Mouse (Mus musculus) stomach, postnatal 0 days (tissue): ENCODE measurements at regions not wholly inside any gene's neighbourhood (a gene's known extent, or its start where the extent isn't known, plus 50 kb on each side); places are given as distances from the start of the nearest gene placed in this dataset.

Experiments used
- ATAC-seq: fragments of 200-750 bp; cut with Nextera tagmentation; 2 replicates; pipeline ENCODE4 v1.8.0; 2017; ENCODE audit not compliant: low FRiP score, low TSS enrichment
- DNase-seq: peaks from one replicate; pipeline ENCODE4 v3.0.0-alpha.2; 2016; ENCODE audit warnings: low spot score
- H3K27ac ChIP-seq: fragments of 300-500 bp; sonication (generic); replicated peaks from 2 replicates; pipeline ENCODE4 v1.5.1; 2014; ENCODE audit warnings: mild to moderate bottlenecking, control low read depth
- H3K27me3 ChIP-seq: fragments of 300-500 bp; sonication (generic); 2 replicates; pipeline ENCODE4 v1.6.1; 2014; ENCODE audit warnings: low read length; ENCODE audit not compliant: control insufficient read depth, insufficient read depth
- H3K36me3 ChIP-seq: fragments of 300-500 bp; sonication (generic); 2 replicates; pipeline ENCODE4 v1.6.1; 2014; ENCODE audit warnings: low read length, mixed read lengths; ENCODE audit not compliant: control insufficient read depth, insufficient read depth
- H3K4me1 ChIP-seq: fragments of 300-500 bp; sonication (generic); replicated peaks from 2 replicates; pipeline ENCODE4 v1.6.1; 2014; ENCODE audit warnings: antibody characterized with exemption; ENCODE audit not compliant: control insufficient read depth, insufficient read depth
- H3K4me2 ChIP-seq: fragments of 300-500 bp; sonication (generic); replicated peaks from 2 replicates; pipeline ENCODE4 v1.6.1; 2014; ENCODE audit warnings: low read depth, mild to moderate bottlenecking, control low read depth, moderate library complexity
- H3K4me3 ChIP-seq: fragments of 300-500 bp; sonication (generic); 2 replicates; pipeline ENCODE4 v1.5.1; 2014; ENCODE audit warnings: low read depth, low read length, control low read depth
- H3K9ac ChIP-seq: fragments of 300-500 bp; sonication (generic); 2 replicates; pipeline ENCODE4 v1.6.1; 2014; ENCODE audit warnings: mild to moderate bottlenecking, low read length, control low read depth, mixed read lengths
- H3K9me3 ChIP-seq: fragments of 300-500 bp; sonication (generic); 2 replicates; pipeline ENCODE4 v1.6.1; 2016; ENCODE audit warnings: low read length; ENCODE audit not compliant: control insufficient read depth
- CTCF ChIP-seq: IDR thresholded peaks from 2 replicates; pipeline ENCODE4 v1.5.1; 2016; ENCODE audit warnings: antibody characterized with exemption, low read depth, mild to moderate bottlenecking, moderate library complexity
- EP300 ChIP-seq: optimal IDR thresholded peaks from 2 replicates; pipeline ENCODE3; 2016; ENCODE audit warnings: antibody characterized with exemption
- WGBS: fragments of 180-500 bp; shearing (Covaris S2); extraction: QIAGEN DNeasy Blood & Tissue Kit; methylation state at CpG from one replicate; pipeline ENCODE4 v1.1.7; 2014; 5-methylcytosine and 5-hydroxymethylcytosine counted together

- WGBS, result 80% methylated on average over 2 of the region's 2 CpGs
- TF ChIP-seq EP300 (no peak), CTCF (no peak)
- Histone ChIP-seq H3K4me2 (no peak overlapping the region), H3K4me1 (no peaks in the 10 kb centered on the region), H3K27ac (no peak overlapping the region), H3K36me3 (no peaks in the 10 kb centered on the region), H3K9me3 (no peaks in the 10 kb centered on the region), H3K4me3 (no peak overlapping the region), H3K27me3 (no peaks in the 10 kb centered on the region), H3K9ac (no peak overlapping the region)
- ATAC-seq (no peak), DNase-seq (no peak)
Observed at GRCm38 (mm10) chr14:71229955-71230354, 630.3 kb upstream of the Fam160b2 start.

- no peak for DNase-seq
- H3K4me2 ChIP-seq, result no peak overlapping the region
- no peak for TF ChIP-seq CTCF
- TF ChIP-seq EP300, result no peak
- H3K4me1 ChIP-seq, result no peaks in the 10 kb centered on the region
- no peaks in the 10 kb centered on the region for H3K9me3 ChIP-seq
- no peaks in the 10 kb centered on the region for H3K27me3 ChIP-seq
- no peaks in the 10 kb centered on the region for H3K36me3 ChIP-seq
- no peak overlapping the region for H3K27ac ChIP-seq
- 67% methylated on average over 8 of the region's 8 CpGs for WGBS
- H3K4me3 ChIP-seq, result no peak overlapping the region
- ATAC-seq, result no peak
- H3K9ac ChIP-seq, result no peak overlapping the region
Observed at GRCm38 (mm10) chr14:71228894-71229446, 629.3 kb upstream of the Fam160b2 start.

- WGBS, result 76% methylated on average over 1 of the region's 1 CpGs
- DNase-seq, result no peak
Observed at GRCm38 (mm10) chr14:71217041-71217440, 617.4 kb upstream of the Fam160b2 start.

GRCm38 (mm10) chr14:71211359-71211978 lies 611.8 kb upstream of the Fam160b2 start:
- H3K9ac ChIP-seq, result no peak overlapping the region
- H3K27me3 ChIP-seq, result no peaks in the 10 kb centered on the region
- H3K36me3 ChIP-seq, result no peaks in the 10 kb centered on the region
- H3K9me3 ChIP-seq, result no peaks in the 10 kb centered on the region
- no peak for TF ChIP-seq EP300
- TF ChIP-seq CTCF, result no peak
- no peak for DNase-seq
- WGBS, result 89% methylated on average over 3 of the region's 3 CpGs
- H3K4me2 ChIP-seq, result no peak overlapping the region
- no peak for ATAC-seq
- H3K27ac ChIP-seq, result no peak overlapping the region
- no peaks in the 10 kb centered on the region for H3K4me1 ChIP-seq
- H3K4me3 ChIP-seq, result no peak overlapping the region

More at GRCm38 (mm10) chr14:71217041-71217440, 617.4 kb upstream of the Fam160b2 start:
- no peaks in the 10 kb centered on the region for H3K4me1 ChIP-seq
- no peak overlapping the region for H3K27ac ChIP-seq
- no peak overlapping the region for H3K4me2 ChIP-seq
- no peaks in the 10 kb centered on the region for H3K27me3 ChIP-seq
- H3K36me3 ChIP-seq, result no peaks in the 10 kb centered on the region
- no peak for ATAC-seq
- TF ChIP-seq EP300, result no peak
- no peak for TF ChIP-seq CTCF
- H3K9me3 ChIP-seq, result no peaks in the 10 kb centered on the region
- H3K9ac ChIP-seq, result no peak overlapping the region
- H3K4me3 ChIP-seq, result no peak overlapping the region

- 66% methylated on average over 6 of the region's 6 CpGs for WGBS
- Histone ChIP-seq H3K4me3 (no peak overlapping the region), H3K4me2 (no peak overlapping the region), H3K27me3 (no peaks in the 10 kb centered on the region), H3K4me1 (no peaks in the 10 kb centered on the region), H3K9ac (no peak overlapping the region), H3K27ac (no peak overlapping the region), H3K9me3 (no peaks in the 10 kb centered on the region), H3K36me3 (no peaks in the 10 kb centered on the region)
- no peak for ATAC-seq
- DNase-seq, result no peak
- TF ChIP-seq CTCF, result no peak
- no peak for TF ChIP-seq EP300
Observed at GRCm38 (mm10) chr14:71203459-71203858, 603.8 kb upstream of the Fam160b2 start.

- Histone ChIP-seq H3K4me2 (no peak overlapping the region), H3K27me3 (no peaks in the 10 kb centered on the region), H3K4me3 (no peak overlapping the region), H3K36me3 (no peaks in the 10 kb centered on the region), H3K4me1 (no peaks in the 10 kb centered on the region), H3K27ac (no peak overlapping the region), H3K9ac (no peak overlapping the region), H3K9me3 (no peaks in the 10 kb centered on the region)
- TF ChIP-seq CTCF (no peak), EP300 (no peak)
- DNase-seq (no peak), ATAC-seq (no peak)
- 97% methylated on average over 1 of the region's 1 CpGs for WGBS
Observed at GRCm38 (mm10) chr14:71200917-71201316, 601.3 kb upstream of the Fam160b2 start.
